Mouse (Mus musculus) left cerebral cortex, adult 18-20 months (tissue): Measurements from ENCODE around the gene Pcnx3. TPM values are rescaled to one million over a fixed set of nuclear protein-coding genes. Genes with fewer than 3 reads are reported as not detected.
A peak's percentile ranks its signal among the peaks of the same experiment; 100 is the strongest.

ENCODE experiments used
- DNase-seq, 2 experiments: peaks; one replicate each; pipeline ENCODE4 v3.0.0; 2021 to 2022; ENCODE audit warnings: low spot score in 2 of 2, mixed read lengths in 1 of 2
- total RNA-seq, 2 experiments: library from RNA; stranded (reverse); gene quantifications; 2 replicates each; pipeline ENCODE4 v1.2.3; 2021

The Pcnx3 gene
- total RNA-seq, 2 experiments from 2014 or later: 61.1 to 74.0 TPM

GRCm38 (mm10) chr19:5684985-5685384 lies 3.7 kb downstream of the Pcnx3 start:
- no peak for DNase-seq

DNA sequence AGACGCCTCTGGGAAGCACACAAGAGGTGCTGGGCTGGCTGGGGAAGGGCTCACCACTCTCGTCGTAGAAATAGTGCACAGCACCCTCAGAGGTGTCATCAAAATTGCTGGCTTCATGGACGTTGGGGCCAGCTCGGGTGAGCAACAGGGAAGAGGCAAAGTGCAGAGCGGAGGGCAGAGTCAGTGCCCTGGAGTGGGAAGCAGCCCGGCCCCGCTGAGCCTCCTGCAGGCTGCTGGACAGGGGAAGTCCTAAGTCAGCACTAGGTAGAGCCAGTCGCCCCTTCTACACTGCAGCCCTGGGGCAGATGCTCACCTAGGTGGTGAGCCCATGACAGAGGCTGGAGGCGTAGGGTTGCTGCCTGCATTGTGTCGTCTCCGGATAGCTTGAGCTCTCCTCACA lies 4.5 kb downstream of the Pcnx3 start:
- DNase-seq: no peak

DNA sequence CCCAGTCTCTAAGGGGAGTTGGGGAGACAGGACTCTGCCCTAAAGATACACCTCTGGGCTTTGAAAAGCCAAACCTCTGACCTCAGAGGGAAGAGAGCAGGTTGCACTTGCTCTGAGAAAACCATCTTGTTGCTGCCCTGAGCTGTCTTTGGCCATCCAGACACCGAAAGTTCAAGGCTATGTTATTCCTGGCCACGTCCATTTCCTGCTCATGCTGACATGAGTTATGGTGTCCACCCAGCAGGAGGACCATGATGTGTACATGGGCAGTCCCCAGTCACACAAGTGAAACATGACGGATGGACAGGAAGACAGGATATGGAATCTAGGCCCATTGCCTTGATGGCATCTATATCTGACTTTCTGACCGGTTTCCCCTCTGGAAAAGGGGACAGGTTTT lies 8.3 kb downstream of the Pcnx3 start:
- DNase-seq: no peak

GRCm38 (mm10) chr19:5668372-5668771 lies 20.3 kb downstream of the Pcnx3 start:
- DNase-seq: no peak

DNA sequence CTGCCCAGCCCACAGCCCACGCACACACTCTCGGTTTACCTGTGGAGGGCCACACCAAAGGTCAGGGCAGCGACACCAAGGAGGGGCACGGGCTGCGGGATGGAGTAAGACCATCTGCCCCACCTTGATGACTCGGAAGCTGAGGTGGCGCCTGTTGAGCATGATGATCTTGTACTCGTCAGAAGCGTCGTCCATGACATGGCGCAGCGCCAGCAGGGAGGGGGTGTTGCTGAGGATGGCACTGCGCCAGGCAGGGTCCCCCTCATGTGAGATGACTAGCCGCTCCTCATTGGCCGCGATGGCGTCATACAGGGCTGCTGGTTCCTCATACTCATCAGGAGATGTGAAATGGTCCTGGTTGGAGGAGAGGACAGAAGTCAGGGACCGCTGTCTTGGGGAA lies 22.3 kb downstream of the Pcnx3 start:
- no peak for DNase-seq

DNA sequence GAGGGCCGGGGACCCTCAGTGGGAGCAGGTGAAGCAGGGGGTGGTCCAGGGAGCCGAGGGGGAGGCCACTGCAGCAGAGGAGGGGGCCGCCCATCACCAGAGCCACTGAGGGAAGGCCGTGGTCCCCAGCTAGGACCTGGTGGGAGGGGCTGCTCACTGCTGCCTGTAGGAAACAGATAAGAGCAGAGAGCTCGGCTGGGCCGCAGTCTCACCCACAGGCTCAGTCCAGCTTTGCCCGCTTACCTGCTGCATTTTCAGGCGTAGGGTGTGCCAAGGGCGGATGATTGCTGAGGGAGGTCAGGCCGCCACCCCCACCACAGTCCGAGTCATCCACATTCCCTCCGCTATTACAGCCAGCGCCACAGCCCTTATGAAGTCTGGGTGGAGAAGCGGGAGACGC lies 23.2 kb downstream of the Pcnx3 start:
- no peak for DNase-seq

GRCm38 (mm10) chr19:5664669-5665257 lies 23.9 kb downstream of the Pcnx3 start:
- no peak for DNase-seq

GRCm38 (mm10) chr19:5662981-5663913 lies 25.5 kb downstream of the Pcnx3 start, which contains the start of gene Sipa1:
Gene Sipa1, minus strand, starts transcription at chr19:5663707.
- peak; percentile 67 to 76 for DNase-seq

DNA sequence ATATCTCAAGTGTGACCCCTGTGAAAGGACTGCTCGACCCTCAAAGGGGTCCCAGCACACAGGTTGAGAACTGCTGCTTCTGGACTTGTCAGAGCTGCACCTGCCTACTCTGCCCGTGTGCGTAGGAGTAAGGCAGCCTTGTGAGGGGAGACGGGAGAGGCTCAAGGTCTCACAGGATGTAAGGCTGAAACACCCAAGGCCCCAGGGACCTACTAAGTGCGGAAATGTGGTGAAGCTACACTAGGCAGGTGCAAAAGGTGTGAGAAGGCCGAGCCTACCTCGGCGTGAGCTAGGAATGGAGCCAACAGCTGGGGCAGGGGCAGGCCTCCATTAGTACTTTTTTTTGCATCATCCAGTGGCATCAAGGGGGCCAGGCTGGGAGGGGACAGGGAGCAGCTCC lies 26.4 kb downstream of the Pcnx3 start:
- no peak for DNase-seq

DNA sequence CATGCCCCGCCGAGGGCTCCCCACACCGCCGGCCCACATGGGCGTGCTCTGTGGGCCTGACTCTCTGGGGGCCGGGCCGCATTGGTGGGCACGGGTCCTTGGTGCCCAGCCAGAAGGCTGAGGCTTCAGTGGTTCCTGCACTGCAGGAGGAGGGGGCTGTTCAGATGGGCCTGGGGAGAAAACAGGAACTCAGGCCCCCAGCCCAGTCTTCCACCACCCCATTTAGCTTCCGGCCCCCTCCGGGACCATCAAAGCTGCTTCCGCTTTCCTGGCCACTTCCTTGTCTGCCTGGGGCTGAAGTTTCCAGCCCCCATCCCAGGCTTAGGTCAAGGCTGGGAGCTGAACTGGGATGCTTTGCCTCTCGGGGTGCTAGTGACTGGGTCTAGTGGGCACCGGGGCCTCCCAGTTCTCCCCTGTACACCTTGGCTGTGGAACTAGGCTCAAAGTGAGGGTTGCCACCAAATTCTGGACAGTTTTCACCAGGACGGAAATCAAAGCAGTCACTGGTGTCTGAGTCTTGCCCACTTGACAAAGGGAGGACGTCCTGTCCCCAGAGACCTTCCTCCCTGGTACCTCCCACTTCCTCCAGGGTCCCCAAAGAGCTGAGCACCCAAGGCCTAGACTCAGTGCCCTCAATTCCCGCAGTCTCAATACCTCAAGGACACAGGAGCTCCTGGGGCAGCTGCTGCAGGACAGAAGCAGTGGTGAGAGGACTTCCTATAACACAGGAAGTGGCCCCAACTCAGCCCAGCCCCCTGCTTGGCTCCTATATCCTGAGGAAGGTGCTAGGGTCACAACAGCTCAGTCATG lies 27.6 kb downstream of the Pcnx3 start:
- no peak for DNase-seq

DNA sequence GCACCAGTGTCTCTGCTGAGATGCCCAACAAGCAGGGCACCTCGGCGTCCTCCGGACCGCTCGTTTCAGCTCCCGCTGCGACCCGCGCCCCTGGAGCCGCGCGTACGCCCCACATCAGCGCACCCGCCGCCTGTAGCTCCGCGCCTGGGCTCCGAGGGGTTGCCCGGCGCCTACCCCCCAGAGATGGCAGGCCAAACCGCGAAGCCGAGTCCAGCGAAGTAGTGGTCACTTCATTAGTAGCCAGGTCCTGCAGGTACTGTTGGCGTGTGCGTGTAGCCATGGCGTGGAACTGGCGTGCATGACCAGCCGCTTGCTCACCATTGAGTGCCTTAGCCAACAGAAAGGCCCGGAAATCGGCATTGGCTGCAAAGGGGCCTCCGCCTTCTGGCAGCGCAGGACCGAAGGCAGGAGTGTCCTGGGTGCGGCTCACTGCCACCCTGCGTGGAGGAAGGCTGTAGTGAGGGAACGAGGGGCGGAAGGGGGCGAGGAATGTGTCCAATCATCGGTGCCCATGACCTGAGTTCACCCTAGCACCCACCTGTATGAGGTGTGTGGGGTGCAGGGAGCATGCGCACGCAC lies 33.9 kb downstream of the Pcnx3 start:
- no peak for DNase-seq

DNA sequence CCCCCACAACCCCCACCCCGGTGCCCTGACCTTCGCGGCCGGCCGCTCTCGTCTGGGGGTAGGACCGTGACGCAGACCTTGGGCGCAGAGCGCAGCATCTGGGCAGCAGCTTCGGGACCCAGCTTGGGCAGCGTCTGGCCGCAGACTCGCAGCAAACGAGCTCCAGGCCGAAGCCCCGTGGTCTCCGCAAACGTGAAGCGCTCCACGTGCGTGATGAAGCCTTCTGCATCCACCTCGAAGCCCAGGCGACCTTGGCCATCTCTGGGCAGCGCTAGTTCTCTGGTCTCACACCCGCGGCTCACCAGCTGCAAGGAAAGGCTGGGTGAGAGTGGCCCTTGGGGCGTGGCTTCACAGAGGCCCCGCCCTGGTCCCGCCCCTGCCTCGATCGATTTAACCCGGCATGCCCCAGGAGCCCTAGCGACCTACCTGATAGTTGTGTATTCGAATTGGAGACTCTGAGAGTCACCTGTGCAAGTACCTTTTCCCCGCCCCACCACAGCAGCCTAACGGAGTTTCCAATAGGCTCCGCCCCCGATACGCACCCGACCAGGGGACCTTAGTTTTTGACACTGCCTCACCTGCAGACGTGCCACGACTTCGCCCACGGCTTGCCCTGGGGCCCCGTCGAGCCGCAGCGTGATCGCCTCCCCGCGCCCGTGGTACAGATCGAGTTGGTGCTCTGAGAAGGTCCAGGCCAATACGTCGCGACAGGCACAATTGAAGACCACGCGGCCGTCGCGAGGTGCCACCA lies 34.6 kb downstream of the Pcnx3 start:
- no peak for DNase-seq

- DNase-seq: peak in 1 of 2 experiments; percentile 26
These were observed 36.1 kb downstream of the Pcnx3 start for GRCm38 (mm10) chr19:5652570-5652969.

GRCm38 (mm10) chr19:5651502-5652274 lies 37.0 kb downstream of the Pcnx3 start:
- no peak for DNase-seq

DNA sequence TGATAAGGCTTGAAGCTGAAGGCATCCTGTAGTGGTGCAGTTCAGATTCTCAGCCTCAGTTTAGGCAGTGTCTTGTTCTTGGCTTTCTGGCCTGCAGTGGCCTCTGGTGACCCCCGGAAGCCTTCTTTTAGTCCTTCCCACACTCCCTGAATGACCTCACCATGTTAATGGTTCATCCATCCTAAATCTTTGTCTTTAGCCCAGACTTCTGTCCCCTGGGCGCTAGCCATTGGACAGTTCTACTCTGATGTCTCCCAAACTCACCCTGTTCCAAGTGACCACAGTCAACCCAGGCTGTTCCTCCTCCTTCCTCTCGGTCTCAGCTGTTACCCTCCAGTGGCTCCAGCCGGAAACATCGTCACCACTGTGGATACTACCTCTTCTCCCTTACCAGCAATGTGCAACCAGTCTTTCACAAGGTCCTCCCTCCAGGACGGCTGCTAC lies 39.4 kb downstream of the Pcnx3 start:
- DNase-seq: no peak

GRCm38 (mm10) chr19:5648401-5649297 lies 40.1 kb downstream of the Pcnx3 start:
- DNase-seq: peak; percentile 64 to 77

DNA sequence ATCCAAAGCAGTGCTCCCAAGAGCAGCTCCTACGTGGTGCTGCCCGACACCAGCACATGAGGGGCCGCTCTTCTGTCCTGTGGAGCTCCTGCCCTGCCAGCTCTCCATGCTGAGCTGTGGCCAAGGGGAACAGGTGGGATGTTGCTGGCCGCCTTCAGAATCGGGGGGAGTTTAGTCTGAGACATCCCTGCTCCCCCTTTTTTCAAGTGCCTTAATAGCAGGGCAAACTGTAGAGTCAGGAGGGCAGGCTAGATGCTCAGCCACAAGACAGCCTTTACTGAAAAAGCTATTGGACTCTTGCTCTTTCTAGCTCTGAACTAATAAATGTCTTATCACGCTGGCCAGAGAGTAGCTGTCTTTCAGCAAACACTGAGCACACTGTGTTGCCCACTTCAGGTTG lies 40.9 kb downstream of the Pcnx3 start:
- DNase-seq: no peak

DNA sequence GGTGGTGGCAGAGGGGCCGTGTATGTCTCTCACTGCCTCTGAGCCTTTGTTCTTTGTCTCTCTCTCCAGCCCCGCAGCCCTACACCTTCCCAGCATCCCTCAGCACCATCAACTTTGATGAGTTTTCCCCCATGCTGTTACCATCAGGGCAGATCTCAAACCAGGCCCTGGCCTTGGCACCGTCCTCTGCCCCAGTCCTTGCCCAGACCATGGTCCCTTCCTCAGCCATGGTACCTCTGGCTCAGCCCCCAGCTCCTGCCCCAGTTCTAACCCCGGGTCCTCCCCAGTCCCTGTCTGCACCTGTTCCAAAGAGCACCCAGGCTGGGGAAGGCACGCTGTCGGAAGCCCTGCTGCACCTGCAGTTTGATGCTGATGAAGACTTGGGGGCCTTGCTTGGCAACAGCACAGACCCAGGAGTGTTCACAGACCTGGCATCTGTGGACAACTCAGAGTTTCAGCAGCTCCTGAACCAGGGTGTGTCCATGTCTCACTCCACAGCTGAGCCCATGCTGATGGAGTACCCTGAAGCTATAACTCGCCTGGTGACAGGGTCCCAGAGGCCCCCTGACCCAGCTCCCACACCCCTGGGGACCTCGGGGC lies 41.9 kb downstream of the Pcnx3 start:
- DNase-seq: no peak
